Mouse (Mus musculus): Measurements from ENCODE around the gene Enoph1.

- no peak for TF ChIP-seq POU5F1 (IDR thresholded peaks at IDR 0.05; ENCODE audit: borderline replicate concordance, low read length)
- no peak for TF ChIP-seq CTCF (conservative IDR thresholded peaks at IDR 0.05; ENCODE audit: low read length)
These were observed 70.8 kb downstream of the Enoph1 start for GRCm38 (mm10) chr5:100110581-100110980.

Measured in E14TG2a.4 (cell line).